Mouse (Mus musculus) intestine, embryonic 14.5 days (tissue): ENCODE results near the gene Nlrc3. TPM values are rescaled to one million over a fixed set of nuclear protein-coding genes. Genes with fewer than 3 reads are reported as not detected.

Experiments used
- ATAC-seq: fragments of 200-750 bp; cut with Nextera tagmentation; replicated peaks from 2 replicates; pipeline ENCODE4 v1.8.0; 2017; ENCODE audit warnings: low read depth, moderate number of reproducible peaks, moderate TSS enrichment, moderate library complexity; ENCODE audit not compliant: low FRiP score, low TSS enrichment
- DNase-seq: peaks from one replicate; pipeline ENCODE4 v3.0.0-alpha.2; 2018; ENCODE audit warnings: low spot score
- H3K27ac ChIP-seq: fragments of 300-500 bp; sonication (generic); 2 replicates; pipeline ENCODE4 v1.5.1; 2014; ENCODE audit warnings: low read depth, mild to moderate bottlenecking, control low read depth
- H3K27me3 ChIP-seq: fragments of 300-500 bp; sonication (generic); replicated peaks from 2 replicates; pipeline ENCODE4 v1.6.1; 2014; ENCODE audit warnings: low read length, control low read depth; ENCODE audit not compliant: control insufficient read depth, insufficient read depth
- H3K36me3 ChIP-seq: fragments of 300-500 bp; sonication (generic); 2 replicates; pipeline ENCODE4 v1.6.1; 2014; ENCODE audit warnings: low read length, control low read depth; ENCODE audit not compliant: control insufficient read depth, insufficient read depth
- H3K4me1 ChIP-seq: fragments of 300-500 bp; sonication (generic); replicated peaks from 2 replicates; pipeline ENCODE4 v1.6.1; 2014; ENCODE audit warnings: low read length, control low read depth, mixed read lengths; ENCODE audit not compliant: control insufficient read depth, insufficient read depth
- H3K4me2 ChIP-seq: fragments of 300-500 bp; sonication (generic); 2 replicates; pipeline ENCODE4 v1.6.1; 2014; ENCODE audit warnings: low read length
- H3K4me3 ChIP-seq: fragments of 300-500 bp; sonication (generic); 2 replicates; pipeline ENCODE4 v1.5.1; 2014; ENCODE audit warnings: low read depth, low read length, control low read depth, mixed read lengths
- H3K9ac ChIP-seq: fragments of 300-500 bp; sonication (generic); 2 replicates; pipeline ENCODE4 v1.6.1; 2014; ENCODE audit warnings: mild to moderate bottlenecking, low read length
- H3K9me3 ChIP-seq: fragments of 300-500 bp; sonication (generic); 2 replicates; pipeline ENCODE4 v1.6.1; 2016; ENCODE audit warnings: low read length, control low read depth; ENCODE audit not compliant: control insufficient read depth
- WGBS: fragments of 180-500 bp; shearing (Covaris S2); extraction: QIAGEN DNeasy Blood & Tissue Kit; methylation state at CpG from one replicate; pipeline ENCODE4 v1.1.7; 2014; 5-methylcytosine and 5-hydroxymethylcytosine counted together
- polyA plus RNA-seq: library from polyadenylated mRNA; unstranded; fragments of >200 nt; fragmentation: Nextera tagmentation; extraction: Ambion mirVana; gene quantifications from 2 replicates; pipeline ENCODE4 v1.2.1, GENCODE M21; 2014

Gene Nlrc3
- polyA plus RNA-seq, 1 experiment from 2014 or later, result 0.84 TPM

GRCm38 (mm10) chr16:3956369-3956768, 20.1 kb downstream of the Nlrc3 start:
- ATAC-seq (no peak), DNase-seq (no peak)
- Histone ChIP-seq H3K4me1 (no peaks in the 10 kb centered on the region), H3K4me3 (no peak overlapping the region), H3K27me3 (no peaks in the 10 kb centered on the region), H3K9ac (no peak overlapping the region), H3K9me3 (no peaks in the 10 kb centered on the region), H3K36me3 (no peaks in the 10 kb centered on the region), H3K27ac (no peak overlapping the region), H3K4me2 (no peak overlapping the region)
- WGBS, result 92% methylated on average over 6 of the region's 6 CpGs

GRCm38 (mm10) chr16:3951141-3951540, 25.3 kb downstream of the Nlrc3 start:
- no peaks in the 10 kb centered on the region for H3K9me3 ChIP-seq
- 87% methylated on average over 1 of the region's 1 CpGs for WGBS

GRCm38 (mm10) chr16:3934701-3935100, 41.7 kb downstream of the Nlrc3 start:
- H3K27me3 ChIP-seq, result no peaks in the 10 kb centered on the region
- no peak overlapping the region for H3K4me2 ChIP-seq
- H3K27ac ChIP-seq, result no peak overlapping the region
- peaks cover 65% of the 10 kb centered on the region for H3K36me3 ChIP-seq
- DNase-seq, result no peak
- no peaks in the 10 kb centered on the region for H3K4me1 ChIP-seq
- ATAC-seq, result no peak
- no peak overlapping the region for H3K9ac ChIP-seq
- H3K9me3 ChIP-seq, result no peaks in the 10 kb centered on the region
- H3K4me3 ChIP-seq, result no peak overlapping the region
- 92% methylated on average over 4 of the region's 4 CpGs for WGBS

More at GRCm38 (mm10) chr16:3951141-3951540, 25.3 kb downstream of the Nlrc3 start:
- H3K27me3 ChIP-seq, result no peaks in the 10 kb centered on the region
- no peaks in the 10 kb centered on the region for H3K36me3 ChIP-seq
- ATAC-seq (no peak), DNase-seq (no peak)
- H3K9ac ChIP-seq, result no peak overlapping the region
- H3K4me3 ChIP-seq, result no peak overlapping the region
- H3K27ac ChIP-seq, result no peak overlapping the region
- no peaks in the 10 kb centered on the region for H3K4me1 ChIP-seq
- no peak overlapping the region for H3K4me2 ChIP-seq

- 93% methylated on average over 1 of the region's 1 CpGs for WGBS
- Histone ChIP-seq H3K27ac (no peak overlapping the region), H3K27me3 (no peaks in the 10 kb centered on the region), H3K4me3 (no peak overlapping the region), H3K4me1 (no peaks in the 10 kb centered on the region), H3K9ac (no peak overlapping the region), H3K9me3 (no peaks in the 10 kb centered on the region), H3K4me2 (no peak overlapping the region), H3K36me3 (peaks cover 66% of the 10 kb centered on the region)
- ATAC-seq (no peak), DNase-seq (no peak)
These were observed 42.3 kb downstream of the Nlrc3 start for GRCm38 (mm10) chr16:3934091-3934490.

GRCm38 (mm10) chr16:3933536-3933935, 42.9 kb downstream of the Nlrc3 start:
- Histone ChIP-seq H3K9me3 (no peaks in the 10 kb centered on the region), H3K4me3 (no peak overlapping the region), H3K27me3 (no peaks in the 10 kb centered on the region), H3K4me2 (no peak overlapping the region), H3K9ac (no peak overlapping the region), H3K4me1 (no peaks in the 10 kb centered on the region), H3K27ac (no peak overlapping the region), H3K36me3 (peaks cover 63% of the 10 kb centered on the region)
- WGBS, result 91% methylated on average over 6 of the region's 6 CpGs
- ATAC-seq (no peak), DNase-seq (no peak)

GRCm38 (mm10) chr16:3929151-3929550, 47.3 kb downstream of the Nlrc3 start:
- WGBS, result 82% methylated on average over 7 of the region's 7 CpGs
- H3K27ac ChIP-seq, result no peak overlapping the region
- no peak overlapping the region for H3K4me3 ChIP-seq
- no peaks in the 10 kb centered on the region for H3K9me3 ChIP-seq
- no peaks in the 10 kb centered on the region for H3K27me3 ChIP-seq
- DNase-seq (no peak), ATAC-seq (no peak)
- H3K4me1 ChIP-seq, result no peaks in the 10 kb centered on the region
- peaks cover 58% of the 10 kb centered on the region for H3K36me3 ChIP-seq
- no peak overlapping the region for H3K4me2 ChIP-seq
- no peak overlapping the region for H3K9ac ChIP-seq

- Histone ChIP-seq H3K4me2 (no peak overlapping the region), H3K27ac (no peak overlapping the region)
- 26% methylated on average over 1 of the region's 1 CpGs for WGBS
These were observed 47.9 kb downstream of the Nlrc3 start for GRCm38 (mm10) chr16:3928582-3928981.

GRCm38 (mm10) chr16:3923966-3924365, 52.5 kb downstream of the Nlrc3 start:
- Histone ChIP-seq H3K4me1 (no peaks in the 10 kb centered on the region), H3K27me3 (no peaks in the 10 kb centered on the region), H3K36me3 (peaks cover 67% of the 10 kb centered on the region), H3K4me2 (no peak overlapping the region), H3K9ac (no peak overlapping the region), H3K27ac (no peak overlapping the region), H3K9me3 (no peaks in the 10 kb centered on the region), H3K4me3 (no peak overlapping the region)
- DNase-seq (no peak), ATAC-seq (no peak)
- WGBS, result 92% methylated on average over 4 of the region's 4 CpGs

More at GRCm38 (mm10) chr16:3928582-3928981, 47.9 kb downstream of the Nlrc3 start:
- Histone ChIP-seq H3K4me3 (no peak overlapping the region), H3K36me3 (peaks cover 58% of the 10 kb centered on the region), H3K9me3 (no peaks in the 10 kb centered on the region), H3K27me3 (no peaks in the 10 kb centered on the region), H3K9ac (no peak overlapping the region), H3K4me1 (no peaks in the 10 kb centered on the region)
- DNase-seq (no peak), ATAC-seq (no peak)

- no peaks in the 10 kb centered on the region for H3K4me1 ChIP-seq
- no peak overlapping the region for H3K9ac ChIP-seq
- 92% methylated on average over 3 of the region's 3 CpGs for WGBS
- DNase-seq, result no peak
- peaks cover 66% of the 10 kb centered on the region for H3K36me3 ChIP-seq
- no peak overlapping the region for H3K4me2 ChIP-seq
- H3K27me3 ChIP-seq, result no peaks in the 10 kb centered on the region
- H3K27ac ChIP-seq, result no peak overlapping the region
- ATAC-seq, result no peak
- no peak overlapping the region for H3K4me3 ChIP-seq
- no peaks in the 10 kb centered on the region for H3K9me3 ChIP-seq
These were observed 52.9 kb downstream of the Nlrc3 start for GRCm38 (mm10) chr16:3923515-3923914.
